Mouse (Mus musculus): ENCODE results near the gene Ccdc116.
"Not testable (repeated sequence)": the region's sequence is repeated elsewhere in the genome, so short reads cannot be mapped to it uniquely, and the experiment has no call there.

Ccdc116 gene

DNA sequence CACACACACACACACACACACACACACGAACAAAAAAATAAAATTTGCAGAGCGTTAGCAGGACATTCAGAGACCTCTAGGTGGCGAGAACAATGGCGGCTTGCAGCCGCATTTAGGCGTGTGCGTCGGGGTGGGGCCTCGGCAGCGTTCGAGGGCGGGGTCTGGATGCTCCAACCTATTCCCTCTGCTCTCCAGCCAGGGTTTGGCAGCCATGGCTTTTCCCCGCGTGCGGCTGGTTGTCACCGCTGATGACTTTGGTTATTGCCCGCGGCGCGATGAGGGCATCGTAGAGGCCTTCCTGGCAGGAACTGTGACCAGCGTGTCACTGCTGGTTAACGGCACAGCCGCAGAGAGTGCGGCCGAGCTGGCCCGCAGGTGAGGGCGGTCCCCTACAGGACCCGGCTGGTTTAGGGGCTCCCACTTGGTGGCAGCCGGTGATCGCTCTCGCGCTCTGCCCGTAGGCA is at the start of gene Ccdc116:
Gene Ccdc116, minus strand, starts transcription at position 458 of the 464 bp plus-strand sequence.
- peak; percentile 97 for DNase-seq (ENCODE audit: low read depth, low spot score)

DNA sequence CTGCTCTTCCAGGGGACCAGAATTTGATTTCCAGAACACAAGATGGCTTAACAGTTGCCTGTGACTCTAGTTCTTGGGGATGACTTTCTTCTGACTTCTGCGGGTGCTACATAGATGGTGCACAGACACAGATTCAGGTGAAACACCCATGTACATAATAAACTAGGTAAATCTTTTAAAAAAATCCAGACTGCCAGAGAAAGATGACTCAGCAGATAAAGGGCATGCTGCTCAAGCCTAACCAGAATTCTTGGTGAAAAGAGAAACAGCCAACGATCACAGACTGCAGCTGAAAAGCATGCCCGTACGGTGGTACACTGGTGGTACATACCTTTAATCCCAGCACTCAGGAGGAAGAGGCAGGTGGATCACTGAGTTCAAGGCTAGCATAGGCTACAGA is 46.8 kb upstream of the Ccdc116 start:
- no peak for DNase-seq (ENCODE audit: low read depth, low spot score)

DNA sequence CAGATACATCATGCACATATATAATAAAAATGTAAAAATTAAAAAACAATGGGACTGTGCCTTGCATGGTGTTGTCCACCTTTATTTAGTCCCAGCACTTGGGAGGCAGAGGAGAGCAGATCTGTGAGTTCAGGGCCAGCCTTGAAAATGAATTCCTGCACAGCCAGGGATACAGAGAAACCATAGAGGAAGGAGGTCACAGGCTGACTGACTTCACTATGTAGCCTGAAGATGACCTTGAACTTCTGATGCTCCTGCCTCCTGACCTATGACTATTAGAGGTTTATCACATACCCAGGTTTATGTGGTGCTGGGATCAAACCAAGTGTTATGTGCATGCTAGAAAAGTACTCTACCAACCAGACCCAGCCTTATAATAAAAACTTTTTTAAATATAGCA is 38.4 kb upstream of the Ccdc116 start:
- DNase-seq (ENCODE audit: low read depth, low spot score) = no peak

DNA sequence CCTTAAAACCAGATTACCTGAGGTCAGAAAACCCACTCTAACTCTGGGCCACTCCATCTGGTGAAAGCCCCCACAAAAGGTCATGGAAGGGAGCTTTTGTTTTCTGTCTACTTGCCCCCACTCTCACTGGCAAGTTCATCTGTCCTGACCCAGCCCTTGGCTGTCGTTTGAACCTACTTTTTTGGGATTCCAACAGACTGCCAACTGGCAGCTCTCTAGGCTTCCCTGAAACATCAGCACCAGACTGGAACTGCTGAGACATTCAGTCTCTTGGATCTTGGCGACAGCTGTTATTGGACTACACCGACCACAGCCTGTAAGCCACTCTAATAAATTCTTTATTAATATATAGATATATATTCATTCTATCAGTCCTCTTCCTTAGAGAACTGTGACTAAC is 36.0 kb upstream of the Ccdc116 start:
- no peak for DNase-seq (ENCODE audit: low read depth, low spot score)

DNA sequence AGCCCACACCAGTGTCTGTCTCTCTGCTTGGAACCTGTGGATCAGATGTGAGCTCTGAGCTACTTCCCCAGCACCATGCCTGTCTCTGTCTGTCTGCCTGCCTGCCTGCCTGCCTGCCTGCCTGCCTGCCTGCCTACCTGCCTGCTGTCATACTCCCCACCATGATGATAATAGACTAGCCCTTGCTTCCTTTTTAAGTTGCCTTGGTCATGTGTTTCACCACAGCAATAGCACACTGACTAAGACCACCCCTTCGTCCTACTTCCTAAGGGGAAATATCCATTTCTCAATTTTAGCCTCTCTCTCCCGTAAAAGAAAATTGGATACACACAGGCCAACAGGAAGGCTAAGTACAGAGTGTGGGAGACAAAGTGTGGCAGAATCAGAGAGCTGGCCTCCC is 35.1 kb upstream of the Ccdc116 start:
- DNase-seq (ENCODE audit: low read depth, low spot score) = no peak

DNA sequence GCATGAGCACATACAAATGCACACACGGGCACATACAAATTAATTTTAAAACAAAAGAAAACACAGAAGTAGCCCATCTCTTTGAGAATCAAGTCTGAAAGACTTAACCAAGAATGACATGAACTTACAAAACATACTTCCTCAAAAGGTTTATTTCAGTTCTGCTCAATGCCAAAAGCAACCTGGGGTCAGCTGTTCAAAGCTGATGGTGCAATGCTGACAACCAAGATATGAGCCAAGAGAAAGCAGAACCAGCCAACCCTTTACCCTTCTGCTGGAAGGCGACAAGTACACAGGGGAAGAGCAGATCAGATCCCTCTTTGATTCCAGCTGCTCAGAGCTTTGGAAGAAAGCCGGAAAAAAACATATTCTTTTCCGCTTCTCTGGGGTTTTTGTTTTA is 34.4 kb upstream of the Ccdc116 start:
- DNase-seq (ENCODE audit: low read depth, low spot score) = no peak

DNA sequence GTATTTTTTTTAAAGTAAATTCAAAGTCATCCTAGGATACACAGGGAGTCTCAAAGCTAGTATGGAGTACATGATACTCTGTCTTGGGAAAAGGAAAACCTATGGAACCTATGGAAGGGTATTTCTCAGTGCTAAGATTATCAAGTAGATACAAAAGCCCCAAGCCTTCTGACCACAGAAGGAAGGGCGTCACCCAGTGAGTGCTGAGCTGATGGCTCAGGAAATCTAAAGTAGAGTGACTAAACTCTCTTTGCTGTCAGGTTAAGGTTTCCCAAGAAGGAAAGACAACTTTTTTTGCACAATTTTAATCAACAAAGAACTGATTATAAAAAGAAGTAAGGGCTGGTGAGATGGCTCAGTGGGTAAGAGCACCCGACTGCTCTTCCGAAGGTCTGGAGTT is 32.7 kb upstream of the Ccdc116 start:
- DNase-seq (ENCODE audit: low read depth, low spot score) = no peak

DNA sequence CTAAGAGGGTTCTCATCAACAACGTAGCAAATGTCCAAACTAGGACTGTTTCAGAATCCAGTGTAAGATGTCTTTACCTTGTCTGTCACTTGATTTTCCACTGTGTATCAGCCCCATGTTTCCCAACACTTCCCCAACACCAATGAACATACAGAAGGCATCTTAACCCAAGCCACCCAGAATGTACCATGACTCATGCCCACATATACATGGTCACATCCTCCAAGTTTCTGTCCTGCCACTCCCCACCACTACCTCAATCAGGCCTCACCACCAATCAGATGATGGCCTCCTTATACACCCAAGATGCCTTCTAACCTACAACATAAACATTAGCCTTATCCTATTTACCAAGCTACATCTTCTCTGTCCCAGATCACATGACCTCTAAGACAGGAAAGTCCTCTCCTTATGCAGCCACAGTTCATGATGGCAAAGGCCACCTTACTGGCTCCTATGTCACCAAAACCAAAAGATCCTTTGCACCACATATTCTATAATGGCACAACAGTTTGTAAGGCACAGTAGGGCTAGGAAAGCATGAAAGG is 30.7 kb upstream of the Ccdc116 start:
- DNase-seq (ENCODE audit: low read depth, low spot score) = no peak

DNA sequence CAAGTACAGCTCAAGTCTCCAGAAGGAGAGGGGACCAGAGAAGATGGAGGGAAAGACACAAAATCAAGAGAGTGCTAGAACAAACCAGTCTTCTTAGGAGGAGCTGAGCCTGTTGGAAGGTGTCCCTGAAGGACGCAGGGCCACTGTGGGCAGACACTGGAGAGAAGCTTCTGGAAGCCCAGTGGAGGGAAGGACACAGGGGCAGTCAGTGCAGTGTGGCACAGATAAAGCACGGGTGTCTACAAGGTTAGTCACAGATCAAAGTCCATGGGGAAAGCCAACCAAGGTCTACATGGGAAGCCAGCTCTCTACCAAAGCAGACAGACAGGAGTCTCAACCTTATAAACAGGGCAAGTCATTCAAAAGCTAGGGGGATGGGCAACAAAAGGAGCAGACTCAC is 28.7 kb upstream of the Ccdc116 start:
- DNase-seq (ENCODE audit: low read depth, low spot score) = no peak

DNA sequence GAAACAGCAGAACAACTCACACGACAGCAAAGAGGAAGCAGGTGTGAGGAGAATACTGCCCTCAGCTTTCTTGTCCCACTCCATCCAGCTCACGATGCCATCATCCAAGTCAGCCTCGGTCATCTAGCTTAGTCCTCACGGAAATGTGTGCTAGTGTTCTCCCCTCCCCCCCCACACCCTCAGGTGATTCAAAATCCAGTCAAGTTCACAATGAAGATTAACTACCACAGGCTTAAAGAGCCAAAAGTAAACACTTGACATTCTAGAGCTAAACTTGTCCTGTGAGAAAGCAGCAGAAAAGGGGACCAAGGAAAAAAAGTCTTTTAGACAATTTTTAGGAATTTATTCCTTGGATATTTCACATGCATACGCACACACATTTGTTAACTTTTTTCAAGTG is 21.0 kb upstream of the Ccdc116 start:
- no peak for DNase-seq (ENCODE audit: low read depth, low spot score)

DNA sequence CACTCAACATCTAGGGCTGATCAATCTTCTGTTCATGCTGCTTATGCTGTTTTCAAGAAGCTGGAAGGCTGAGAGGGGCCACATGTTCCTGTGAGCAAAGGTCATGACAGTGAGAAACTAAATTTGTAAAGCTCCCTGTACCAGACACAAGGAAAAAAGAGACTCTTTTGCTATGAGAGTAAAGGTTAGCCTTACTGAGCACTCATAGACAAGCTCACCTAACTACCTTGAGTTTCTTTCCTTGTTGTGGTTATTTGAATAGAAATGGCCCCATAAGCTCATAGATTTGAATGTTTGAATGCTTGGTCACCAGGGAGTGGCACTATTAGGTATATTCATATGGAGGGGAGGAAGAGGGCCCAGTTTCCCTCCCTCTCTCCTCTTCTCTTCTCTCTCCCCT is 20.1 kb upstream of the Ccdc116 start:
- DNase-seq (ENCODE audit: low read depth, low spot score) = no peak

DNA sequence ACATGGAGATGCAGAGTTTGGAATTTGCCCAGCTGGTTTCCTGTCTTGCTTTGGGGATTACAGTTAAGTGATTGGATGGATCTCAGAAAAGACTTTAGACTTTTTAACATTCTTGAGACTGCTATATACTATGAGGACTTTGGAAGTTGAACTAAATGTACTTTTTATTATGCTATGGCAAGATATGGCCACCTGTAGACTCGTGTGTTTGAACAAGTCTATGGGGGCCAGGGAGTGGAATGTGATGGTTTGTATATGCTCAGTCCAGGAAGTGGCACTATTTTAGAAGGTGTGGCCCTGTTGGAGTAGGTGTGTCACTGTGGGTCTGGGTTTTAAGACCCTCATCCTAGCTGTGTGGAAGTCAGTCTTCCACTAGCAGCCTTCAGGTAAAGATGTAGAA is 18.4 kb upstream of the Ccdc116 start:
- not testable (repeated sequence) for DNase-seq (ENCODE audit: low read depth, low spot score)

DNA sequence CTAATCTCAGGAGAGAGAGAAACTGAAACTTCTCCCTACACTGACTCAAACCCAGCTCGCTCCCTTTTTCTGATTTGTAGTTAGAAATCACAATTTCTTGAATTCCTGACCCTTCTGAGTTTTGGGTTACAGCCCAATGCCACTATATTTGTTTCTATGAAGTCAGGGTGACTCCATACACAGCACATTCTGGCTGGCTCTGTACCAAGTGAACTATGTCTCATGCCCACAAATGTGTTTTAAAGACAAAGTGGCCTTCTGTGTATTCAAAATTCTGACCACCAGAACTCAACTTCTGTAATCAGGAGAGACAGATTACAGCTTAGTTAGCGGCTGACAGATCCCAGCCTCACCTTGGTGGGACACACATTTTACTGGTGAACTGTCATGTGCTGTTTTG is 7.3 kb upstream of the Ccdc116 start:
- peak; percentile 39 for DNase-seq (ENCODE audit: low read depth, low spot score)

DNA sequence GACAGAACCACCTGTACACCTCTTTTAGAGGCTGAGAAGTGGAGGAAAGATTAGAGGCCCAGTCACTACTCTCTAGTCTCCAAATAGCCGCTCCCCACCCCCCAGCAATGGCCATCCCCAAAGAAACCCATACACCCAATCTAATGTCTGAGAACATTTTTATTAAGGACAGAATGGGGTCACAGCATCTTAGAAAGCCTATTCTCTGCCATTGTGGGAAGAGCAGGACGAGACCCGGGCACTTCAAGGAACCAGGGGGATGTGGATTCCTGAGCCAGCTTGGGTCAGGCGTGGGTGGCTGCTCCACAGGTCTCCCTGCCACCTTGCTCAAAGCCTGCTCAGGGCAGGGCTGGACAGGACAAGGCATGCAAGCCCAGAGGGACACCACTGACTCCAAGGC is 4.8 kb upstream of the Ccdc116 start:
- DNase-seq (ENCODE audit: low read depth, low spot score) = no peak

DNA sequence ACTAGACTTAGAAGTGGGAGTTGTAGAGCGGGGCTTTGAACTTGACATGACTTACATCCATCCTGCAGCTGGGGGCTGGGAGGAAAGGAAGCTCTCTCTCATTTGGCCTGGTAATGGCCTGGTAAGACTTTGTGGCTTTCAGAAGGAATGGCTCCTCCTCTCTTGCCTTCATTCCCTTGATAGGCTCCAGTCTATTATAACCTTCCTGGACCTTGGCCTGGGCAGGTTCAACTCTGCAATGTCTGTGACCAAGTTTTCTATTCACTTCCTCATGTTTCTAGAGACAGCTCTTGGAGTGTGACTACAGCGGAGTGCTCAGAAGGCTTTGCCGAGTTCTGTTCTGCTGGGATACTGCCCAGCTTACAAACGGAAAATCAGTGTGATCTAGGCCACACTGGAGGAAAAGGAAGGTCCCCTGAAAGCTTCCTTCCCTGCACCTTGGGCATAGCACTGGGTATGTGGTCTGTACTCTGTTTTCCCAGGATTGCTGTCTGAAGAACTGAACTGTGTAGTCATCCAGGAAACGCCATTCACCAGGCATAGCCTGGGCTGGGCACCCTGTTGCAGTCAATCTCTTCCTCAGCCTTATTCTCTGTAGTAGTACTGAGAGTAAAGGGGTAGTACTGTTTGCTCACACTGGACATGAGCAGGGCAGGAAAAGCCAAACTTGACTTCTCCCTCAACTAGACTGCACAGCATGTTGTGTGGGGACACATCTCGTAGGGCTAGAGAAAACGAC is 3.7 kb upstream of the Ccdc116 start:
- no peak for DNase-seq (ENCODE audit: low read depth, low spot score)

DNA sequence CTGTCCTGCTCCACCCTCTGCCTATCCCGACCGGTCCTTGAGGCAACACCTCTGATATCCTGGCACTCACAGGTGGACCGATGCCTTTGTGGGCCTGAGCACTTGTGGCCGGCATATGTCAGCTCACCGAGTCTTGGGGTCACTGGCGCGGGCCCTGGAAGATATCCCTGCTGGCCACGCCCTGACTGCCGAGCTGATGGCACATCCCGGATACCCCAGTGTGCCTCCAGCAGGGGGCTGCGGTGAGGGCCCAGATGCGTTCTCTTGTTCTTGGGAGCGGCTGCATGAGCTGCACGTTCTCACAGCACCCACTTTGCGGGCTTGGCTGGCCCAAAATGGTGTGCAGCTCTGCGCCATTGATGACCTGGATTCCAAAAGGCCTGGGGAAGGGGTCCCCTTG is 1.1 kb upstream of the Ccdc116 start:
- peak; percentile 20 for DNase-seq (ENCODE audit: low read depth, low spot score)

DNA sequence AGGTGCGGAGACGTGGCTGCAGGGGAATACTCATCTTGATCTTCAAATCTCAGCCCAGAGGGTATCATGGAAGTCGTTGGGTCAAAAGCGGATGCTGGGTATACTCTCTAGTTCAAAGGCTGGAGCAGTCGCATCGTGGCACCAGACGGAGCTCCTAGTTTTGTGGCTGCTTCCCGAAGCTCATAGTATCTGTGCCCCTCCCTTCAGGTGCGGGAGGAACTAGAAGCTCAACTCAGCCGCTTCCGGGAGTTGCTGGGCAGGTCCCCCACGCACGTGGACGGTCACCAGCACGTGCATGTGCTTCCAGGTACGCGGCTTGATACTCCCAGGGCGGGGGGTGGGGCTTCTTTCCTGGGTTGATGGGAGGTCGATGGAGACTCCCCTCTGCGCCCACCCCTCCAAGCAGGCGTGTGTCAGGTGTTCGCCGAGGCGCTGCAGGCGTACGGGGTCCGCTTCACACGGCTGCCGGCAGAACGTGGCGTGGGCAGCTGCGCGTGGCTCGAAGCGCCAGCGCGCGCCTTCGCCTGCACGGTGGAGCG is 431 bp upstream of the Ccdc116 start:
- no peak for DNase-seq (ENCODE audit: low read depth, low spot score)

DNA sequence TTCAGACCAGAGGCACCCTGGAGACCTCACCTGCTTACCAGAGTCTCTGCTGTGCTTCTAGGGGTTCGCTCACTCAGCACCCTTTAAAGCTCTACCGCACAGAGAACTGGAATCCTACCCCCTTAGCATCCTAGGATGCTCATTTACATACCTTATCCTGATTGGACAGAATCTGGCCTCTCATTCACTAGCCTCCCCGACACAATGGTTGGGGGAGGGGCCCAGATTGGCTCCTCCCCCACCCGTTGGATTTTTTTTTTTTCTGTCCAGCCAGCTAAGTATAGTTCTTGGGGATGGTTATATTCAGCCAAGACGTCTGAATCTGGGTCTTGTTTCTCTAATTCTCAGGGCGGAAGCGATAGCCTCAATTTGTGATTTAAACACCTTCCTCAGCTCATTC is 2.7 kb downstream of the Ccdc116 start, which contains the start of gene Ydjc:
Gene Ydjc, plus strand, starts transcription at position 283 of the 400 bp plus-strand sequence.
- no peak for DNase-seq (ENCODE audit: low read depth, low spot score)

DNA sequence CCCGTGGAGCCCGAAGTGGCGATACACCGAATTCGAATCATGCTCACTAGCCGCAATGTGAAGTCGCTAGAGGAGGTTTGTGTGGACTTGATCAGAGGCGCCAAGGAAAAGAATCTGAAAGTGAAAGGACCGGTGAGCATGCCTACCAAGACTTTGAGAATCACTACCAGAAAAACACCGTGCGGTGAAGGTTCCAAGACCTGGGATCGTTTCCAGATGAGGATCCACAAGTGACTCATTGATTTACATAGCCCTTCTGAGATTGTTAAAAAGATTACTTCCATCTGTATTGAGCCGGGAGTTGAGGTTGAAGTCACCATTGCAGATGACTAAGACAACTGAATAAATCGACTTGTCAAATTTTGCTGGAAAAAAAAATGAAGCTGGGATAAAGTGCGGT is 9.7 kb downstream of the Ccdc116 start:
- peak; percentile 97 for DNase-seq (ENCODE audit: low read depth, low spot score)

DNA sequence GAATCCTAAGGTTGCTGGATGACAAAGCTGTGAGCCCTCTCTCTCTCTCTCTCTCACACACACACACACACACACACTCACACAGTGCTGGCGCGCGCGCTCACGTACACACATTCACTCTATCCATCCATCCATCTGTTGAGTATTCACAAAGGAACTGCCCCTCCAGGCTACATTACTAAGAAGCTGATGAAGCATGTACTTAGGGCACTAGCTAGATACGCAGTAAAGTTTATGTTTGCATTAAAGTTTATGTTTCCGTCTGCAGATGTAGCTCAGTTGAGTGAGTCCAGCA is 14.2 kb downstream of the Ccdc116 start:
- peak; percentile 68 for DNase-seq (ENCODE audit: low read depth, low spot score)

DNA sequence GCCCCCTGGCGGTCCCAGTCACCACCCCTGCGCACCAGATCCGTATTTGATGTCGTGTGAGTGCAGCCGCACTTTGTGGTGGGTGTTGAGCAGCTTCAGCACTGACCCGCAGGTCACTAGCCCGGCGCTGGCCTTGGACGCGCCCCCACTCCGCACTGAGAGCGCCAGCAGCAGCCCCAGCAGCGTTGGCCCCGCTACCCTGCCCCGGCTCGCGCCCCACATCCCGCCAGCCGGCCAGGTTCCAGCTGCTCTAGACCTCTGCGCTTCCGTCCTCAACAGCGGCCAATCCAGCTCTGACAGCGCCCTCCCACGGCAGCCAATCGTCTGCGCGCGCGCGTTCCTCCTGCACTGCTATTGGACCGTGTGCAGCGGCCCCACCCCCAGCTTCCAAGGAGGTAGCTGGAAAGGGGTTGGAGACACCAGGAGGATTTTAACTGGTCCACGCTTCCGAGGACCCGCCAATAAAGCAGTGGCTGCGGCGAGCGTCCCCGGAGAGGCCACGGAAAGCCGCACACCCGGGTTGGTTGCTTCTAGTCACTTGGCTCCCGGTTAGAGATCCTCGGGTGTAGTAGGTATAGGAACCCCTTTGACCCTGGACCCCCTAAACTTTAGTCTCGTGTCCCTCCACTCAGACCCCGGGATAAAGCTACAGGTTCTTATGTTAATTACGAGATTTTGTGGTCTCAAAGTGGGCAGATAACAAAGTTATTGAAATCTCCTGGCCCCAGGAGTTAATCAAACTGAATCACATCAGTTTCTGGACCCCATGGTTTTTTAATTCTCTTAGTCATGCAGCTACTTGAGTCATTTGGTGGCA is 14.7 kb downstream of the Ccdc116 start, which contains the start of gene Sdf2l1:
Gene Sdf2l1, minus strand, starts transcription at position 295 of the 817 bp plus-strand sequence.
- peak; percentile 100 for DNase-seq (ENCODE audit: low read depth, low spot score)
